Mouse (Mus musculus) neural tube, postnatal 0 days (tissue): ENCODE results near the gene Olfr851. TPM values are rescaled to one million over a fixed set of nuclear protein-coding genes. Genes with fewer than 3 reads are reported as not detected.

ENCODE experiments used
- polyA plus RNA-seq: library from polyadenylated mRNA; unstranded; fragments of >200 nt; fragmentation: Nextera tagmentation; extraction: Ambion mirVana; gene quantifications from 2 replicates; pipeline ENCODE4 v1.2.1, GENCODE M21; 2015

Gene Olfr851
- polyA plus RNA-seq, result not detected in 2 replicates

DNA sequence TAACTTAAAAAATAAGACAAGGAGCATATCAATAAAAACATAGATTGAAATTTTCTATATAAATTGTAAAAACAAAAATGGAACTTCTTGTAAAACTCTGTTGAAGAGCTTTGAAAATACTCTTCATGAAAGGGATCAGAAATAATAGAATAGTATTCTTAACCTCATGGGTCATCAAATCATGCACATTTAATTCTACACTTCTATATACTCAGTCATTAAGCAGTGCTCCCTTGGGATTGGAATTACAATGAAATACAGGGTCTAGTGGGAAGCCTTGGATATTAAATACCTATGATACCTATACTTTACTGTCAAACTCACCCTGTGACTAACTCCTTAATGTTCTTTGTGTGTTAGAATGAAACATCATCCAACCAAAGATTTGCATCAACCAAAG is at the start of gene Olfr851:
TSS of gene Olfr851 (plus strand) at position 301 of the 400 bp plus-strand sequence.

DNA sequence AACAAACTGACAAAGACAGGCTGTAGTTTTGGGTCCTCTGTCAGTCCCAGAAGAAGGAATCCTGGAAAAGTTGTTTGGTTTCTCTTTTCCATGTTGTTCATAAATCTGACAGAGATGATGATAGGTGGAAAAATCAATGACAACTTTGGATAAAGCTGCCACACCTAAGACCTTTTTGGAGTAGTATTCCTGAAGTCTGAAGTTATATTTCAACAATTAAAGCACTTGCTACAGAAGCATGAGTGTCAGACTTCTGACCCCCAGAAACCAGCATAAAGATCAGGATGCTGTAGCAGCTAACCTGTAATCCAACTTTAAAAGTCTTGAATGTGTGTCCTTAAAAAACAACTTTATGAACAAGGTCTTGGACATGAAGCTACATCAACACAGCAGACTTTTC is 14.9 kb upstream of the Olfr851 start, which contains the start of gene Olfr850:
TSS of gene Olfr850 (minus strand) at position 101 of the 400 bp plus-strand sequence.

DNA sequence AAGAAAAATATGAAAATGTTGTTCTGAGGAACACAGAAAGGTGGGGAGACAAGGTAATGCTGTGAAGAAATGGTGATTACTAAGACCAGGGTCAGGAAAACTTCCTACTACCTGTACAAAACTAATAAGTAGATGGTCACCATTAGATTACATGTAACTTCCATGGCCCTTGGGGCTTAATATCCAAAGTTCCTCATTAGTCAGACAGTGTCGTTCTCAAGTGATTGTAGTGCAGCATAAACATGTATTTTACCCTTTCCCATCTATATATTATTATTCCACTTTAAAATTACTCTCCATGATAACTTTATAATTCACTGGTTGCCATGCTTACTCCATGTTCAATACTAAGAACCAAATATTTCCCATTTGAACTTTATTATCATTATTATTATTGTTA is 47.9 kb downstream of the Olfr851 start, which contains the start of gene Olfr853:
TSS of gene Olfr853 (minus strand) at position 101 of the 400 bp plus-strand sequence.

Other genes with a start within 250 kb of the Olfr851 start
- gene Olfr843, start 241.3 kb upstream of the Olfr851 start, polyA plus RNA-seq, result not detected in 2 replicates
- gene Olfr844, start 176.9 kb upstream of the Olfr851 start, polyA plus RNA-seq, result not detected in 2 replicates
- gene Olfr845, start 156.8 kb upstream of the Olfr851 start, polyA plus RNA-seq, result not detected in 2 replicates
- not detected in 2 replicates for gene Olfr846, start 129.3 kb upstream of the Olfr851 start, polyA plus RNA-seq
- gene Olfr847, start 114.6 kb upstream of the Olfr851 start, polyA plus RNA-seq, result not detected in 2 replicates
- not detected in 2 replicates for gene Olfr849, start 53.0 kb upstream of the Olfr851 start, polyA plus RNA-seq
- not detected in 2 replicates for gene Olfr850, start 15.0 kb upstream of the Olfr851 start, polyA plus RNA-seq
- gene Olfr853, start 47.8 kb downstream of the Olfr851 start, polyA plus RNA-seq, result not detected in 2 replicates
- not detected in 2 replicates for gene Olfr854, start 74.1 kb downstream of the Olfr851 start, polyA plus RNA-seq
- gene Olfr855, start 89.3 kb downstream of the Olfr851 start, polyA plus RNA-seq, result not detected in 2 replicates
- 18.3 and 18.7 TPM in 2 replicates for gene Zfp317, start 128.8 kb downstream of the Olfr851 start, polyA plus RNA-seq
- gene Olfr857, start 216.1 kb downstream of the Olfr851 start, polyA plus RNA-seq, result not detected in 2 replicates